Mouse (Mus musculus) heart, adult 2 months (tissue): ENCODE measurements around the gene Cfap97d2. TPM values are rescaled to one million over a fixed set of nuclear protein-coding genes. Genes with fewer than 3 reads are reported as not detected.
A peak's percentile ranks its signal among the peaks of the same experiment; 100 is the strongest.

Source experiments
- DNase-seq, 2 experiments: peaks; one replicate each; pipeline ENCODE4 v3.0.0; 2021
- H3K27ac ChIP-seq: fragments of 200-600 bp; 2 replicates; pipeline ENCODE4 v1.8.1; 2022
- H3K27me3 ChIP-seq: fragments of 200-500 bp; 2 replicates; pipeline ENCODE4 v1.6.1; 2012; ENCODE audit warnings: mild to moderate bottlenecking, low read length, inconsistent platforms, mixed read lengths; ENCODE audit not compliant: control insufficient read depth, insufficient read depth
- H3K36me3 ChIP-seq: fragments of 200-500 bp; 2 replicates; pipeline ENCODE4 v1.6.1; 2012; ENCODE audit warnings: low read length, inconsistent platforms; ENCODE audit not compliant: control insufficient read depth, insufficient read depth
- H3K4me1 ChIP-seq: fragments of 200-500 bp; 2 replicates; pipeline ENCODE4 v1.6.1; 2011; ENCODE audit warnings: low read length; ENCODE audit not compliant: control insufficient read depth, insufficient read depth
- H3K4me3 ChIP-seq: fragments of 200-600 bp; 2 replicates; pipeline ENCODE4 v1.8.1; 2022
- H3K79me2 ChIP-seq: fragments of 200-500 bp; replicated peaks from 2 replicates; pipeline ENCODE4 v1.6.1; 2012; ENCODE audit warnings: mild to moderate bottlenecking, inconsistent platforms, low read length, moderate library complexity, mixed read lengths; ENCODE audit not compliant: control insufficient read depth, insufficient read depth
- H3K9ac ChIP-seq: fragments of 200-500 bp; 2 replicates; pipeline ENCODE4 v1.6.1; 2012; ENCODE audit warnings: low read depth, mild to moderate bottlenecking, control low read depth, inconsistent platforms, low read length, mixed read lengths
- CTCF ChIP-seq: fragments of 200-600 bp; IDR thresholded peaks from 2 replicates; pipeline ENCODE4 v1.8.1; 2022; ENCODE audit warnings: antibody characterized with exemption, mild to moderate bottlenecking, moderate library complexity
- EP300 ChIP-seq: fragments of 200-500 bp; IDR thresholded peaks from 2 replicates; pipeline ENCODE4 v1.6.1; 2011; ENCODE audit warnings: low read depth, low read length, control low read depth; ENCODE audit not compliant: insufficient read depth
- POLR2A ChIP-seq: fragments of 200-500 bp; IDR thresholded peaks from 2 replicates; pipeline ENCODE4 v1.6.1; 2011; ENCODE audit warnings: mild to moderate bottlenecking, low read depth, low read length, control low read depth; ENCODE audit not compliant: insufficient read depth
- WGBS: fragments of 180-500 bp; shearing (Covaris S2); methylation state at CpG from one replicate; pipeline ENCODE4 v1.1.7; 2018; 5-methylcytosine and 5-hydroxymethylcytosine counted together
- intact Hi-C: fragments of 180-260 bp; cut with DNase I; formaldehyde crosslinking; loops from one replicate; pipeline ENCODE4 v1.15.1; 2025
- long read RNA-seq: library from polyadenylated mRNA; stranded (forward); transcript quantifications from one replicate; pipeline ENCODE4 v2.0.0, GENCODE M21; 2021
- polyA plus RNA-seq: library from polyadenylated mRNA; depleted of rRNA; stranded (reverse); fragments of >200 nt; gene quantifications from 2 replicates; pipeline ENCODE4 v1.2.3, GENCODE M21; 2012; rRNA removed
- total RNA-seq, 2 experiments: library from RNA; stranded (reverse); gene quantifications; 2 replicates each; pipeline ENCODE4 v1.2.3; 2021

Cfap97d2 gene
- total RNA-seq (under 1 TPM in 1 of 2 experiments, not detected in 1; 0.52 TPM), polyA plus RNA-seq (0.49 TPM in 1 of 2 replicates, not detected in the other)
- long read RNA-seq = 0 reads

DNA sequence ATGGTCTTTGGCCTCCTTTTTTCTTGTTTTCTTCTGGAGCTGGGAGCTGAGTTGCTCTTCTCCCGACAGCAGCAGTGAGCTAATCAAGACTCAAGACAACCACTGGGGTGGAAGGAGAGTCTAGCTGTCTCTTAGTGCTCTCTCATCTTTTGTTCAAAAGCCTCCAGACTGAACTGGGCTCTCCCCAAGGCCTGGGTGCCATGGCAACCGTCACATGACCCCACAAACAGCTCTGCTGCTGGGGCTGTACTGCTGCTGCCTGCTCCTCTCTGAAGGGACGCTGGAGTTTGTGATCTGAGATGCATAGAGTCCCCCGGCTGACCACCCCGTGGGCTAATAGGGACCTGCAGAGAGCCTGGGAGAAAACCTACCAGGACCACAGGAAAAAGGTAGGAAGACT lies at the start of gene Cfap97d2:
Gene Cfap97d2, plus strand, starts transcription at position 222 of the 400 bp plus-strand sequence.
- WGBS = 32% methylated on average over 5 of the region's 5 CpGs
- no peaks in the 10 kb centered on the region for H3K36me3 ChIP-seq
- intact Hi-C loops = no loop called here
- H3K4me3 ChIP-seq = no peak within 1 kb of the TSS
- H3K9ac ChIP-seq = no peak within 1 kb of the TSS
- TF ChIP-seq POLR2A (no peak), CTCF (no peak), EP300 (no peak)
- DNase-seq = peak; percentile 47 to 50
- no peaks in the 10 kb centered on the region for H3K27me3 ChIP-seq
- H3K27ac ChIP-seq = no peak within 1 kb of the TSS
- H3K79me2 ChIP-seq = no peaks in the 10 kb centered on the region
- no peaks in the 10 kb centered on the region for H3K4me1 ChIP-seq

DNA sequence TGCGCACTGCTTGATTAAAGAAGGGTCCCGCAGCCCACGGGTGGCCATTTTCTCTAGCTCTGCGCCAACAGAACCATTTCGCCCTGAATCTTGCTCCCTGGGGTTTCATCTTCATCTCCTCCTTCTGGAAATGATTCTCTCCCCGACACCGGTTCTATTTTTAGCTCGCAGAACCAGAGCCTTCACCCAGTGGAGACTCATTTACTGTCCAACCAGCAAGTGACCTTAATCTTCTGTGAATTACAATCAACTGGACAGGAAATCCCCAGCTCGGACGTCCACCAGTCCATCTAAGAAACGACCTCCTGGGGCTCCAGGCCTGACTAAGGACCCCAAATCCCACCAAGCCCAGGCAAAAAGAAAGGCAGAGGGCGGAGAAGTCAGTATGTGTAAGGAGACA lies 48.2 kb upstream of the Cfap97d2 start:
- DNase-seq = no peak
- peaks cover 3% of the 10 kb centered on the region; the same call in 1 of the 2 replicates for H3K79me2 ChIP-seq
- peaks cover 16% of the 10 kb centered on the region for H3K4me1 ChIP-seq
- H3K27ac ChIP-seq = peak overlapping the region; percentile 13; the same call in 1 of the 2 replicates
- H3K27me3 ChIP-seq = no peaks in the 10 kb centered on the region
- TF ChIP-seq POLR2A = no peak
- TF ChIP-seq EP300 = no peak
- TF ChIP-seq CTCF = no peak
- intact Hi-C loops = no loop called here
- H3K4me3 ChIP-seq = no peak overlapping the region
- WGBS = 50% methylated on average over 12 of the region's 12 CpGs
- no peak overlapping the region for H3K9ac ChIP-seq
- H3K36me3 ChIP-seq = no peaks in the 10 kb centered on the region

DNA sequence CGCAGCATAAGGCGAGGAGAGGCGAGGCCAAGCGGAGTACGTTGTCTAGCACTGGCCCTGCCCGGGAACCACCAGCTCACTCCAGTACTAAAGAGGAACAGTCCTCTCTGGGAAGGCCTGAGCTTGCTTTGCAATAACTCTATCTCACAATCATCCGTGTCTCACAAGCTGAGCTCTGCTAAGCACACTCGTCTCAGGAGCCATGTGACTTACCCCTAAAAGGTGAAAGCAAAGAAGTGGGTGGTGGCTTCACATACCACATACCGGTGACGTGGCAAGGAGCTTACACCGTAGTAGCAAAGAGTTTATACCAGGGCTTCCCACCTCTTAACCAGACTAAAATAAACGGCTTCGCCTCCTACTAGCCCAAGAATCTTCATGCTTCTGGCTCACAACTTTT lies 45.4 kb upstream of the Cfap97d2 start:
- H3K4me3 ChIP-seq = no peak overlapping the region
- H3K27ac ChIP-seq = no peak overlapping the region
- no peaks in the 10 kb centered on the region for H3K27me3 ChIP-seq
- no peaks in the 10 kb centered on the region; the same call in 1 of the 2 replicates for H3K36me3 ChIP-seq
- H3K9ac ChIP-seq = no peak overlapping the region
- H3K79me2 ChIP-seq = peaks cover 5% of the 10 kb centered on the region; the same call in 1 of the 2 replicates
- no peak for DNase-seq
- intact Hi-C loops = loop anchor here (2.0 kb wide), 1 partner anchor 28 kb away; no protein-coding TSS in a partner anchor
- 71% methylated on average over 13 of the region's 13 CpGs for WGBS
- H3K4me1 ChIP-seq = peaks cover 21% of the 10 kb centered on the region
- TF ChIP-seq CTCF (no peak), EP300 (no peak), POLR2A (no peak)

DNA sequence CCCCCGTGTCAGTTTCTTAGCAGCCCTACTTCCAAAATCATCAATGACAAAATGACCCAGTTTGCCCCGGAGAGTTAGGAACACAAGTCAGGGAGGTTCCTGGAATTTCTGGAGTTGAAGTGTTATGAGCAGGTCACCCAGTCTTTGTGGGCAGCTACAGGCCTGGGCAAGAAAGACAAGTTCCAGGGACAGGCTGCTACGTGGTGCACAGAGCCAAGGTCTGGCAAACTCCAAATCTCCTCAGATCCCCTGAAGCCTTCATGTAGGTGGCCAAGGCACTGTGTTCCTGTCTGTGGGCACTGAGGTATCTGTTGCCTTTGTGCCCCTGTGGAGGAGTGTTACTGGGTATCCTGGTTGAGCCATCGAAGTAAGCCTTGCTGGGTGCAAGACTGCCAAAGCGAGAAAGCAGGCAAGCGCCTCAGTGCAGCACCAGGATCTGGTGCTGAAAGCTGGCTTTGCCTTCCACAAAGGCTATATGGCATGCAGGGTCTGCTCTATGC lies 40.9 kb upstream of the Cfap97d2 start:
- TF ChIP-seq POLR2A (no peak), CTCF (no peak), EP300 (no peak)
- peak overlapping the region; percentile 65; the same call in 1 of the 2 replicates for H3K27ac ChIP-seq
- H3K4me1 ChIP-seq = peaks cover 37% of the 10 kb centered on the region
- no peak for DNase-seq
- intact Hi-C loops = no loop called here
- H3K79me2 ChIP-seq = peaks cover 5% of the 10 kb centered on the region
- H3K4me3 ChIP-seq = no peak overlapping the region
- H3K27me3 ChIP-seq = no peaks in the 10 kb centered on the region
- H3K36me3 ChIP-seq = no peaks in the 10 kb centered on the region; the same call in 1 of the 2 replicates
- no peak overlapping the region; the same call in 1 of the 2 replicates for H3K9ac ChIP-seq
- 63% methylated on average over 6 of the region's 6 CpGs for whole genome bisulfite sequencing

- no peaks in the 10 kb centered on the region for H3K27me3 ChIP-seq
- H3K79me2 ChIP-seq = peaks cover 4% of the 10 kb centered on the region
- peaks cover 41% of the 10 kb centered on the region for H3K4me1 ChIP-seq
- intact Hi-C loops = no loop called here
- no peak overlapping the region for H3K4me3 ChIP-seq
- TF ChIP-seq POLR2A (no peak), EP300 (no peak), CTCF (no peak)
- peak overlapping the region; percentile 65 for H3K27ac ChIP-seq
- no peak overlapping the region for H3K9ac ChIP-seq
- 68% methylated on average over 4 of the region's 4 CpGs for WGBS
- H3K36me3 ChIP-seq = no peaks in the 10 kb centered on the region; the same call in 1 of the 2 replicates
- DNase-seq = no peak
Measured at GRCm38 (mm10) chr8:13665538-13665937, 40.2 kb upstream of the Cfap97d2 start.

DNA sequence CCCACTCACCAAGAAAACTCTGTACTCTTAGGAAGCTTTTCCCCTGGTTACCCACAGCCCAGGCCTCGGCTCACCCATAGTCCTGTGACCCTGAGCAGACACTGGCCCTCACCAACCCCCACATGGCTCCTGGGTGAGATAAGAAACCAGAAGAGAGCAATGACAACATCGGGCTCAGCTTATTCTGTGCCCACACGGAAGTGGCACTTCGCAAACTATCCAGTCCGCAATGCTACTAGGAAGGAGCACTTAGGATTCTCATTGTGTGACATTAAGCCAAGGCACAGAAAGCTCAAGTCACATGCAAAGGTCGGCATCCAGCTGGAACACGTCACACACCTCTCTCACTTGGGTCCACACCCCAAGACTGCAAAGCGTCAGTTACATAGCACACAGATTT lies 39.7 kb upstream of the Cfap97d2 start:
- H3K79me2 ChIP-seq = peaks cover 4% of the 10 kb centered on the region
- no peaks in the 10 kb centered on the region for H3K27me3 ChIP-seq
- intact Hi-C loops = no loop called here
- no peaks in the 10 kb centered on the region; the same call in 1 of the 2 replicates for H3K36me3 ChIP-seq
- H3K4me1 ChIP-seq = peaks cover 45% of the 10 kb centered on the region
- H3K9ac ChIP-seq = 0 out of 2 replicates have a peak overlapping the region, but pooled peaks have one; percentile 4
- no peak overlapping the region for H3K4me3 ChIP-seq
- peak overlapping the region; percentile 65 for H3K27ac ChIP-seq
- peak in 1 of 2 experiments; percentile 59 for DNase-seq
- peak; percentile 68; the same call in 1 of the 2 replicates for TF ChIP-seq EP300
- TF ChIP-seq CTCF = no peak
- no peak for TF ChIP-seq POLR2A
- 25% methylated on average over 8 of the region's 8 CpGs for WGBS
